Mouse (Mus musculus) liver, embryonic 14.5 days (tissue): Measurements from ENCODE around the gene Plagl1.

Experiments used
- CTCF ChIP-seq: IDR thresholded peaks from 2 replicates; pipeline ENCODE4 v1.5.1; 2016; ENCODE audit warnings: antibody characterized with exemption, low read depth, control low read depth
- EP300 ChIP-seq: IDR thresholded peaks from 2 replicates; pipeline ENCODE4 v1.6.1; 2016; ENCODE audit warnings: antibody characterized with exemption, low read depth

DNA sequence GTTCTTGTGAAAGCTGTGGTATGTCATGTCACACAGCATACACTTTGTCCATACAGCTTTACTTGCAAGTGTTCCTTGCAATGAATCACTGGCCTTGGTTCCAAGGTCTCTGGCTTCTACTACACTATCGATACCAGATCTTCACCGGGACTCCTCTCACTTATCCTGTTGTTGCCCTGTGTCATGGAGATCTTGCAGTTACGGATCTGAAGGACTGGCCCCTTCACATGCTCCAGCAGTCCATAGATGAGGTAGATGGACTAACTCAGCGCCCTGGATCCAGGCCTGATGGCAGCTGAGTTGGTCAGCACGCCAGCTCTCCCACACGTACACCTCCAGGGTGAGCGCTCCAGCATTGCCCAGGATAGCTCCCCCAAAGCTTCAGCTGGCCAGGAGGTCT, 75.0 kb downstream of the Plagl1 start:
- no peak for TF ChIP-seq CTCF
- TF ChIP-seq EP300 = no peak
